Mouse (Mus musculus): Measurements from ENCODE around the gene Nme7.

GRCm38 (mm10) chr1:164447521-164447920 lies 143.6 kb downstream of the Nme7 start:
- TF ChIP-seq POLR2A (IDR thresholded peaks at IDR 0.05; ENCODE audit: low read depth, low read length) (no peak), CTCF (conservative IDR thresholded peaks at IDR 0.05; ENCODE audit: insufficient read depth, insufficient read length, low read depth, low read length) (no peak)

All from kidney, adult 2 months (tissue).